In the genomic region with DNA sequence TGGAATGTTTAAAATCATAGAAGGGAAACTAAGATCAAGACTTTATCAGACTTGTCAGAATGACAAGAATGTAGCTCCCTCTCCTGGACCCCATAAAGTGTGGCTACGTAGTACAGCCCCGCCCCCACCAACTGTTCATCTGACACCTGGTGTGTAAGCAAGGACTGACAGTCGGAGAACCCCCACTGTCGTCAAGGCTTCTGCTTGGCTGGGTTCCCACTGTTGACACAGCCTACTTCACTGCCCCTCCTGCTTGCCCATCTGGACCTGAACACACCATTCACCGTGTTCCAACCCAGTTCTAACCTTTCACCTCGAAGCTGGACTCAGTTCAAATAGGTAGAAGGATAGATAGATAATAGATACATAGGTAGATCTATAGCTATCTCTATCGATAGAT, we compare ENCODE assay signal across 11 mouse cellular contexts. TPM values are rescaled to one million over a fixed set of nuclear protein-coding genes. Genes with fewer than 3 reads are reported as not detected.
A peak's percentile ranks its signal among the peaks of the same experiment; 100 is the strongest.
DNase-seq lines count a peak whose midpoint lies in the region; ATAC-seq and TF ChIP-seq lines count a peak whose summit lies in the region.
"Had no signal": no experiment of that assay in that cellular context is flagged by ENCODE, and none has a peak within 500 bp of the region (broad histone marks: within the 10 kb centered on the region; RNA-seq: fewer than 3 reads in every experiment).

No protein-coding gene starts in this region.

- H3K4me3 ChIP-seq in forebrain, embryonic 13.5 days = no peak overlapping the region
- no peak overlapping the region for H3K4me3 ChIP-seq in forebrain, embryonic 11.5 days (ENCODE audit: low read depth, low read length)
- no peak overlapping the region for H3K4me3 ChIP-seq in stomach, embryonic 15.5 days (replicated peaks)
- no peak overlapping the region for H3K4me3 ChIP-seq in stomach, postnatal 0 days (ENCODE audit: low read depth, low read length)
- H3K4me3 ChIP-seq in liver, embryonic 13.5 days (replicated peaks) = no peak overlapping the region
- H3K4me3 ChIP-seq: limb, embryonic 15.5 days; neural tube, embryonic 13.5 days had no signal

- no peaks in the 10 kb centered on the region for H3K36me3 ChIP-seq in forebrain, embryonic 13.5 days (ENCODE audit: poor library complexity, severe bottlenecking)
- no peaks in the 10 kb centered on the region for H3K36me3 ChIP-seq in forebrain, embryonic 11.5 days (ENCODE audit: control insufficient read depth, insufficient read depth, low read length)
- no peaks in the 10 kb centered on the region for H3K36me3 ChIP-seq in stomach, embryonic 15.5 days
- H3K36me3 ChIP-seq in stomach, postnatal 0 days (ENCODE audit: control insufficient read depth, insufficient read depth, low read length) = no peaks in the 10 kb centered on the region
- no peaks in the 10 kb centered on the region for H3K36me3 ChIP-seq in liver, embryonic 13.5 days
- H3K36me3 ChIP-seq: limb, embryonic 15.5 days; neural tube, embryonic 13.5 days had no signal

- DNase-seq in forebrain, embryonic 11.5 days (ENCODE audit: low spot score) = no peak
- DNase-seq in stomach, postnatal 0 days (ENCODE audit: low spot score) = no peak
- DNase-seq in liver, embryonic 13.5 days = no peak
- no peak for DNase-seq in heart, postnatal 14 days
- DNase-seq: heart, postnatal 36 days had no signal

- no peak overlapping the region for H3K4me2 ChIP-seq in forebrain, embryonic 13.5 days
- H3K4me2 ChIP-seq in forebrain, embryonic 11.5 days (ENCODE audit: low read depth, low read length, severe bottlenecking) = no peak overlapping the region
- H3K4me2 ChIP-seq in stomach, embryonic 15.5 days = no peak overlapping the region
- no peak overlapping the region for H3K4me2 ChIP-seq in stomach, postnatal 0 days (replicated peaks; ENCODE audit: low read depth)
- H3K4me2 ChIP-seq in liver, embryonic 13.5 days = no peak overlapping the region
- H3K4me2 ChIP-seq: limb, embryonic 15.5 days; neural tube, embryonic 13.5 days had no signal

- no peaks in the 10 kb centered on the region; the same call in 1 of the 2 replicates for H3K4me1 ChIP-seq in forebrain, embryonic 13.5 days
- no peaks in the 10 kb centered on the region for H3K4me1 ChIP-seq in forebrain, embryonic 11.5 days (replicated peaks; ENCODE audit: control insufficient read depth, insufficient read depth, low read length)
- H3K4me1 ChIP-seq in stomach, embryonic 15.5 days = no peaks in the 10 kb centered on the region
- no peaks in the 10 kb centered on the region for H3K4me1 ChIP-seq in stomach, postnatal 0 days (replicated peaks; ENCODE audit: control insufficient read depth, insufficient read depth)
- H3K4me1 ChIP-seq in liver, embryonic 13.5 days (replicated peaks) = peaks cover 27% of the 10 kb centered on the region
- H3K4me1 ChIP-seq: limb, embryonic 15.5 days; neural tube, embryonic 13.5 days had no signal

- intact Hi-C loops in heart, postnatal 14 days (cut with DNase I) = no loop called here

- TF ChIP-seq CTCF in stomach, postnatal 0 days (IDR thresholded peaks at IDR 0.05; ENCODE audit: low read depth) = no peak

- TF ChIP-seq EP300 in stomach, postnatal 0 days (optimal IDR thresholded peaks at IDR 0.05) = no peak

- H3K9ac ChIP-seq in forebrain, embryonic 13.5 days = no peak overlapping the region
- H3K9ac ChIP-seq in forebrain, embryonic 11.5 days (ENCODE audit: low read length) = no peak overlapping the region
- no peak overlapping the region for H3K9ac ChIP-seq in stomach, embryonic 15.5 days
- no peak overlapping the region for H3K9ac ChIP-seq in stomach, postnatal 0 days (ENCODE audit: low read length)
- no peak overlapping the region for H3K9ac ChIP-seq in liver, embryonic 13.5 days
- H3K9ac ChIP-seq: limb, embryonic 15.5 days; neural tube, embryonic 13.5 days had no signal

- no peaks in the 10 kb centered on the region for H3K27me3 ChIP-seq in forebrain, embryonic 13.5 days
- no peaks in the 10 kb centered on the region for H3K27me3 ChIP-seq in forebrain, embryonic 11.5 days (ENCODE audit: control insufficient read depth, insufficient read depth, low read length)
- H3K27me3 ChIP-seq in stomach, embryonic 15.5 days (replicated peaks) = no peaks in the 10 kb centered on the region
- H3K27me3 ChIP-seq in stomach, postnatal 0 days (ENCODE audit: control insufficient read depth, insufficient read depth, low read length) = no peaks in the 10 kb centered on the region
- 0 out of 2 replicates have a peak, but pooled peaks cover 3% of the 10 kb centered on the region for H3K27me3 ChIP-seq in liver, embryonic 13.5 days
- H3K27me3 ChIP-seq: limb, embryonic 15.5 days; neural tube, embryonic 13.5 days had no signal

- H3K9me3 ChIP-seq in forebrain, embryonic 13.5 days (replicated peaks) = no peaks in the 10 kb centered on the region
- no peaks in the 10 kb centered on the region for H3K9me3 ChIP-seq in forebrain, embryonic 11.5 days (ENCODE audit: control insufficient read depth, low read length)
- H3K9me3 ChIP-seq in stomach, embryonic 15.5 days = no peaks in the 10 kb centered on the region
- H3K9me3 ChIP-seq in stomach, postnatal 0 days (ENCODE audit: control insufficient read depth, low read length) = no peaks in the 10 kb centered on the region
- H3K9me3 ChIP-seq in liver, embryonic 13.5 days (replicated peaks) = 0 out of 2 replicates have a peak, but pooled peaks cover 5% of the 10 kb centered on the region
- H3K9me3 ChIP-seq: limb, embryonic 15.5 days; neural tube, embryonic 13.5 days had no signal

- no peak overlapping the region for H3K27ac ChIP-seq in forebrain, embryonic 13.5 days
- no peak overlapping the region for H3K27ac ChIP-seq in forebrain, embryonic 11.5 days (ENCODE audit: low read depth, low read length)
- no peak overlapping the region for H3K27ac ChIP-seq in stomach, embryonic 15.5 days
- H3K27ac ChIP-seq in stomach, postnatal 0 days (replicated peaks) = no peak overlapping the region
- H3K27ac ChIP-seq in liver, embryonic 13.5 days = no peak overlapping the region
- H3K27ac ChIP-seq: limb, embryonic 15.5 days; neural tube, embryonic 13.5 days had no signal

- WGBS in forebrain, embryonic 13.5 days = 58% methylated on average over 7 of the region's 7 CpGs
- 67% methylated on average over 7 of the region's 7 CpGs for WGBS in forebrain, embryonic 11.5 days
- 48% methylated on average over 7 of the region's 7 CpGs for WGBS in stomach, embryonic 15.5 days
- WGBS in stomach, postnatal 0 days = 45% methylated on average over 7 of the region's 7 CpGs
- WGBS in liver, embryonic 13.5 days (ENCODE audit: insufficient replicate concordance) = 50% methylated on average over 7 of the region's 7 CpGs

- ATAC-seq in forebrain, embryonic 13.5 days = peak; percentile 81
- ATAC-seq in forebrain, embryonic 11.5 days (replicated peaks; ENCODE audit: low FRiP score) = no peak
- ATAC-seq in stomach, embryonic 15.5 days (ENCODE audit: insufficient read depth, low FRiP score, low read depth) = peak; percentile 58; the same call in 1 of the 2 replicates
- no peak for ATAC-seq in stomach, postnatal 0 days (ENCODE audit: low FRiP score, low TSS enrichment)
- ATAC-seq in liver, embryonic 13.5 days (ENCODE audit: low read depth) = peak; percentile 60
- ATAC-seq in erythroid progenitor cell, adult 5-6 weeks (replicated peaks; ENCODE audit: low FRiP score, poor library complexity, severe bottlenecking) = no peak
- no peak for ATAC-seq in megakaryocyte, adult 5-6 weeks (ENCODE audit: poor library complexity, severe bottlenecking)

RNA-seq across cellular contexts. Expression of gene Ivd, which starts 15.5 kb away (rescaled TPM):
- polyA plus RNA-seq in forebrain, embryonic 13.5 days (2015; fragmentation: Nextera tagmentation; extraction: Ambion mirVana) = 54.0 and 58.4 TPM in 2 replicates
- 48.8 and 58.0 TPM in 2 replicates for polyA plus RNA-seq in forebrain, embryonic 11.5 days (2014; fragmentation: Nextera tagmentation; extraction: Ambion mirVana)
- 55.1 and 58.9 TPM in 2 replicates for polyA plus RNA-seq in stomach, embryonic 15.5 days (2015; fragmentation: Nextera tagmentation; extraction: Ambion mirVana)
- polyA plus RNA-seq in stomach, postnatal 0 days (2015; fragmentation: Nextera tagmentation; extraction: Ambion mirVana) = 30.9 and 35.9 TPM in 2 replicates
- 26.4 and 29.6 TPM in 2 replicates for polyA plus RNA-seq in liver, embryonic 13.5 days (2015; fragmentation: Nextera tagmentation; extraction: Ambion mirVana)
- 5.4 and 6.3 TPM in 2 replicates for total RNA-seq in erythroid progenitor cell, adult 5-6 weeks (2015; ENCODE audit: low replicate concordance)
- total RNA-seq in erythroid progenitor cell, adult 5-6 weeks (2017; ENCODE audit: low replicate concordance) = 1.9 and 7.3 TPM in 2 replicates
- total RNA-seq in heart, postnatal 14 days (2021) = 100 to 1,000 TPM; 150 to 163 TPM
- 11.4 and 12.9 TPM in 2 replicates for total RNA-seq in megakaryocyte, adult 5-6 weeks (2015)
- 21.6 and 28.0 TPM in 2 replicates for total RNA-seq in megakaryocyte, adult 5-6 weeks (2017)

RNA-seq across cellular contexts. Expression of gene Knstrn, which starts 32.4 kb away (rescaled TPM):
- 130 and 133 TPM in 2 replicates for polyA plus RNA-seq in forebrain, embryonic 13.5 days (2015; fragmentation: Nextera tagmentation; extraction: Ambion mirVana)
- polyA plus RNA-seq in forebrain, embryonic 11.5 days (2014; fragmentation: Nextera tagmentation; extraction: Ambion mirVana) = 196 and 202 TPM in 2 replicates
- 88.1 and 91.5 TPM in 2 replicates for polyA plus RNA-seq in stomach, embryonic 15.5 days (2015; fragmentation: Nextera tagmentation; extraction: Ambion mirVana)
- 26.6 and 29.0 TPM in 2 replicates for polyA plus RNA-seq in stomach, postnatal 0 days (2015; fragmentation: Nextera tagmentation; extraction: Ambion mirVana)
- polyA plus RNA-seq in liver, embryonic 13.5 days (2015; fragmentation: Nextera tagmentation; extraction: Ambion mirVana) = 91.9 and 101 TPM in 2 replicates
- total RNA-seq in erythroid progenitor cell, adult 5-6 weeks (2015; ENCODE audit: low replicate concordance) = 48.2 and 74.6 TPM in 2 replicates
- 156 and 210 TPM in 2 replicates for total RNA-seq in erythroid progenitor cell, adult 5-6 weeks (2017; ENCODE audit: low replicate concordance)
- 10 to 100 TPM in 1 of 2 experiments, 1 to 10 TPM in 1; 5.9 to 10.7 TPM for total RNA-seq in heart, postnatal 14 days (2021)
- total RNA-seq in megakaryocyte, adult 5-6 weeks (2015) = 58.8 and 59.7 TPM in 2 replicates
- 182 and 217 TPM in 2 replicates for total RNA-seq in megakaryocyte, adult 5-6 weeks (2017)

RNA-seq across cellular contexts. Expression of gene Bahd1, which starts 53.9 kb away (rescaled TPM):
- polyA plus RNA-seq in forebrain, embryonic 13.5 days (2015; fragmentation: Nextera tagmentation; extraction: Ambion mirVana) = 4.4 and 4.5 TPM in 2 replicates
- 1.3 TPM in 2 replicates for polyA plus RNA-seq in forebrain, embryonic 11.5 days (2014; fragmentation: Nextera tagmentation; extraction: Ambion mirVana)
- polyA plus RNA-seq in stomach, embryonic 15.5 days (2015; fragmentation: Nextera tagmentation; extraction: Ambion mirVana) = 5.7 TPM in 2 replicates
- polyA plus RNA-seq in stomach, postnatal 0 days (2015; fragmentation: Nextera tagmentation; extraction: Ambion mirVana) = 3.7 and 3.8 TPM in 2 replicates
- polyA plus RNA-seq in liver, embryonic 13.5 days (2015; fragmentation: Nextera tagmentation; extraction: Ambion mirVana) = 2.3 and 2.5 TPM in 2 replicates
- 7.6 and 8.8 TPM in 2 replicates for total RNA-seq in erythroid progenitor cell, adult 5-6 weeks (2015; ENCODE audit: low replicate concordance)
- 14.5 and 15.1 TPM in 2 replicates for total RNA-seq in erythroid progenitor cell, adult 5-6 weeks (2017; ENCODE audit: low replicate concordance)
- total RNA-seq in heart, postnatal 14 days (2021) = 10 to 100 TPM; 15.9 to 17.7 TPM
- total RNA-seq in megakaryocyte, adult 5-6 weeks (2015) = 5.1 and 5.3 TPM in 2 replicates
- total RNA-seq in megakaryocyte, adult 5-6 weeks (2017) = 3.2 and 4.2 TPM in 2 replicates

Comparison
In these comparisons a context has a peak if more than half of its experiments do, and no peak if none do; other contexts are left out.
1. ATAC-seq: peak in forebrain, embryonic 13.5 days (single experiment), stomach, embryonic 15.5 days (single experiment) and liver, embryonic 13.5 days (single experiment); none in forebrain, embryonic 11.5 days (single experiment), stomach, postnatal 0 days (single experiment), erythroid progenitor cell, adult 5-6 weeks (single experiment) and megakaryocyte, adult 5-6 weeks (single experiment).